Mouse (Mus musculus): ENCODE measurements at regions not wholly inside any gene's neighbourhood (a gene's known extent, or its start where the extent isn't known, plus 50 kb on each side); places are given as distances from the start of the nearest gene placed in this dataset.
A peak's percentile ranks its signal among the peaks of the same experiment; 100 is the strongest.

DNA sequence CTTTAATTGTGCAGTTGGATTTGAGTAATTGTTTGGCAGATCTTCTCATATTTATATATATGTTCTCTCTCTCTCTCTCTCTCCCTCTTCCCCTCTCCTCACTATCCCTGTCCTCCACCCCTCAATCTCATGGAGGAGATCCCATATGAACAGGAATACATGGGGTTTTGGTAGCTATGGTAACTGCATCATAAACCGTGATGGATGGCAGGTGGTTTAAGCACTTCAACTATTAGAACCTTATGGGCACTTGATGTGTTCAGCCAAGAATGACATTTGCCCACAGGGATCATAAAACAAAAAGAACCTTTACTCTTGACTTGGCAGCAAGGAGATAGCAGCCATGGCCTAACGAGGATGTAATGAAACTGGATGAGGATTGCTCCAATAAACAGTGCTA lies 127.5 kb downstream of the Otol1 start:
- Histone ChIP-seq H3K27ac (no peak overlapping the region), H3K9ac (no peak overlapping the region), H3K36me3 (replicated peaks; ENCODE audit: control insufficient read depth, insufficient read depth) (no peaks in the 10 kb centered on the region), H3K27me3 (ENCODE audit: control insufficient read depth, insufficient read depth, low read length) (no peaks in the 10 kb centered on the region), H3K4me1 (replicated peaks; ENCODE audit: control insufficient read depth, insufficient read depth, low read length) (no peaks in the 10 kb centered on the region), H3K4me2 (replicated peaks) (no peak overlapping the region), H3K4me3 (replicated peaks; ENCODE audit: low read length) (no peak overlapping the region), H3K9me3 (ENCODE audit: control insufficient read depth, low read length) (no peaks in the 10 kb centered on the region)
- ATAC-seq (ENCODE audit: low FRiP score) (no peak), DNase-seq (ENCODE audit: low spot score) (no peak)
- WGBS = 47% methylated on average over 2 of the region's 2 CpGs

- no peaks in the 10 kb centered on the region for H3K4me1 ChIP-seq (replicated peaks; ENCODE audit: control insufficient read depth, insufficient read depth, low read length)
- no peak overlapping the region for H3K4me3 ChIP-seq (replicated peaks; ENCODE audit: low read length)
- DNase-seq (ENCODE audit: low spot score) (no peak), ATAC-seq (ENCODE audit: low FRiP score) (no peak)
- WGBS = 87% methylated on average over 2 of the region's 2 CpGs
- no peak overlapping the region for H3K27ac ChIP-seq
- H3K27me3 ChIP-seq (ENCODE audit: control insufficient read depth, insufficient read depth, low read length) = no peaks in the 10 kb centered on the region
- H3K9ac ChIP-seq = no peak overlapping the region
- no peaks in the 10 kb centered on the region for H3K9me3 ChIP-seq (ENCODE audit: control insufficient read depth, low read length)
- no peaks in the 10 kb centered on the region for H3K36me3 ChIP-seq (replicated peaks; ENCODE audit: control insufficient read depth, insufficient read depth)
- H3K4me2 ChIP-seq (replicated peaks) = no peak overlapping the region
Observed at GRCm38 (mm10) chr3:70138488-70138887, 131.1 kb downstream of the Otol1 start.

- ATAC-seq (ENCODE audit: low FRiP score) = no peak
- Histone ChIP-seq H3K9ac (no peak overlapping the region), H3K36me3 (replicated peaks; ENCODE audit: control insufficient read depth, insufficient read depth) (no peaks in the 10 kb centered on the region), H3K27ac (no peak overlapping the region), H3K27me3 (ENCODE audit: control insufficient read depth, insufficient read depth, low read length) (no peaks in the 10 kb centered on the region), H3K4me3 (replicated peaks; ENCODE audit: low read length) (no peak overlapping the region), H3K9me3 (ENCODE audit: control insufficient read depth, low read length) (no peaks in the 10 kb centered on the region), H3K4me2 (replicated peaks) (no peak overlapping the region), H3K4me1 (replicated peaks; ENCODE audit: control insufficient read depth, insufficient read depth, low read length) (no peaks in the 10 kb centered on the region)
- 82% methylated on average over 4 of the region's 4 CpGs for WGBS
- no peak for DNase-seq (ENCODE audit: low spot score)
Observed at GRCm38 (mm10) chr3:70138926-70139325, 131.5 kb downstream of the Otol1 start.

GRCm38 (mm10) chr3:70145728-70146127 lies 138.3 kb downstream of the Otol1 start:
- H3K27me3 ChIP-seq (ENCODE audit: control insufficient read depth, insufficient read depth, low read length) = no peaks in the 10 kb centered on the region
- H3K36me3 ChIP-seq (replicated peaks; ENCODE audit: control insufficient read depth, insufficient read depth) = no peaks in the 10 kb centered on the region
- DNase-seq (ENCODE audit: low spot score) (no peak), ATAC-seq (ENCODE audit: low FRiP score) (no peak)
- WGBS = 77% methylated on average over 1 of the region's 1 CpGs
- no peaks in the 10 kb centered on the region for H3K4me1 ChIP-seq (replicated peaks; ENCODE audit: control insufficient read depth, insufficient read depth, low read length)
- H3K9me3 ChIP-seq (ENCODE audit: control insufficient read depth, low read length) = no peaks in the 10 kb centered on the region
- H3K4me2 ChIP-seq (replicated peaks) = no peak overlapping the region
- no peak overlapping the region for H3K4me3 ChIP-seq (replicated peaks; ENCODE audit: low read length)
- no peak overlapping the region for H3K9ac ChIP-seq
- H3K27ac ChIP-seq = no peak overlapping the region

DNA sequence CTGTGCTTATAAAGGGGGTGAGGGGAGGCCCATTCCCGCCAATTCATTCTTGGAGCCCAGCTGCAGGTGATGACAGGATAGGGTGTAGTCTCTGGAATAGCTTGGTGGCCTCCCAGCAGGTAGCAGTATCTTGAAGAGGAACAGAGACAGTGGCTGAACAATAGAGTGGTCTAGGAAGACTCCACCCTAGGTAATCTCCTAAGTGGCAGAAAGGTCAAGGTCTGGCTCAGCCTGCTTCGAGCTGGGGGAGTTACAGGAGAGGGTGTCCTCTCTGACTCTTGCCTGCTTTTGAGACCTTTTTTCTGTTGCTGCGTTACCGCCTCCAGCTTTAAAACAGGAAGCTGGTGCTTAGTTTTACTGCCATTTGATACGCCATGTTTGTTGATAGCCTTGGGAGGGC lies 143.7 kb downstream of the Otol1 start:
- no peak overlapping the region for H3K4me3 ChIP-seq (replicated peaks; ENCODE audit: low read length)
- H3K36me3 ChIP-seq (replicated peaks; ENCODE audit: control insufficient read depth, insufficient read depth) = no peaks in the 10 kb centered on the region
- H3K4me2 ChIP-seq (replicated peaks) = no peak overlapping the region
- H3K27me3 ChIP-seq (ENCODE audit: control insufficient read depth, insufficient read depth, low read length) = no peaks in the 10 kb centered on the region
- H3K9me3 ChIP-seq (ENCODE audit: control insufficient read depth, low read length) = no peaks in the 10 kb centered on the region
- ATAC-seq (ENCODE audit: low FRiP score) (no peak), DNase-seq (ENCODE audit: low spot score) (no peak)
- 78% methylated on average over 5 of the region's 5 CpGs for WGBS
- H3K4me1 ChIP-seq (replicated peaks; ENCODE audit: control insufficient read depth, insufficient read depth, low read length) = no peaks in the 10 kb centered on the region
- H3K27ac ChIP-seq = no peak overlapping the region
- H3K9ac ChIP-seq = no peak overlapping the region

DNA sequence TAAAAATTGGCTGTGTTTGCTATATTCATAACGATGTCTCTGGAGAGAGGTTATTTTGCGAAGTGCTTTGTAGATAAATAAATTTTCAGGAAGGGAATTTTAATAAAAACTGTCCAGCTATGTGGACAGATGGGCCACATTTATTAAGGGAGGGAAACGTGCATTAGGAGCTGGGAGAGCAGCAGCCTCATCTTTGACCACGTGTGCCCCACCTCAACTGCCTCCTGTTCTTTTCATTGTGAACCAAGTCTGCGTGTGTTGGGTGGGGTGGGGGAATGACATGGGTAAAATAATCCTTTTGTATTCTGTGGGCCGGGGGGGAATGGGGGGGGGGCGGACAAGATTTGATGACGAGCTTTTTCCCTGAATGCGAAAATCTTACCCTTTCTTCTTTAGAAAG lies 152.6 kb downstream of the Otol1 start:
- ATAC-seq (ENCODE audit: low FRiP score) = no peak
- whole genome bisulfite sequencing = 50% methylated on average over 9 of the region's 9 CpGs

GRCm38 (mm10) chr3:70171667-70172066 lies 164.3 kb downstream of the Otol1 start:
- H3K4me3 ChIP-seq (replicated peaks; ENCODE audit: low read length) = no peak overlapping the region
- 64% methylated on average over 4 of the region's 4 CpGs for WGBS
- no peak for ATAC-seq (ENCODE audit: low FRiP score)

More for the DNA sequence above, 152.6 kb downstream of the Otol1 start:
- H3K9ac ChIP-seq = no peak overlapping the region
- H3K4me3 ChIP-seq (replicated peaks; ENCODE audit: low read length) = no peak overlapping the region
- no peak overlapping the region for H3K4me2 ChIP-seq (replicated peaks)
- no peaks in the 10 kb centered on the region for H3K27me3 ChIP-seq (ENCODE audit: control insufficient read depth, insufficient read depth, low read length)
- no peaks in the 10 kb centered on the region for H3K36me3 ChIP-seq (replicated peaks; ENCODE audit: control insufficient read depth, insufficient read depth)
- no peak for DNase-seq (ENCODE audit: low spot score)
- no peaks in the 10 kb centered on the region for H3K9me3 ChIP-seq (ENCODE audit: control insufficient read depth, low read length)
- H3K27ac ChIP-seq = no peak overlapping the region
- no peaks in the 10 kb centered on the region for H3K4me1 ChIP-seq (replicated peaks; ENCODE audit: control insufficient read depth, insufficient read depth, low read length)

GRCm38 (mm10) chr3:70176391-70176790 lies 169.0 kb downstream of the Otol1 start:
- Histone ChIP-seq H3K9me3 (ENCODE audit: control insufficient read depth, low read length) (no peaks in the 10 kb centered on the region), H3K27me3 (ENCODE audit: control insufficient read depth, insufficient read depth, low read length) (no peaks in the 10 kb centered on the region), H3K36me3 (replicated peaks; ENCODE audit: control insufficient read depth, insufficient read depth) (no peaks in the 10 kb centered on the region), H3K4me3 (replicated peaks; ENCODE audit: low read length) (no peak overlapping the region), H3K4me2 (replicated peaks) (no peak overlapping the region), H3K4me1 (replicated peaks; ENCODE audit: control insufficient read depth, insufficient read depth, low read length) (no peaks in the 10 kb centered on the region), H3K27ac (no peak overlapping the region), H3K9ac (no peak overlapping the region)
- DNase-seq (ENCODE audit: low spot score) (no peak), ATAC-seq (ENCODE audit: low FRiP score) (0 out of 2 replicates have a peak, but pooled peaks have one; percentile 53)
- WGBS = 89% methylated on average over 1 of the region's 1 CpGs

More at GRCm38 (mm10) chr3:70171667-70172066, 164.3 kb downstream of the Otol1 start:
- no peak overlapping the region for H3K9ac ChIP-seq
- H3K4me1 ChIP-seq (replicated peaks; ENCODE audit: control insufficient read depth, insufficient read depth, low read length) = no peaks in the 10 kb centered on the region
- H3K27me3 ChIP-seq (ENCODE audit: control insufficient read depth, insufficient read depth, low read length) = no peaks in the 10 kb centered on the region
- no peaks in the 10 kb centered on the region for H3K9me3 ChIP-seq (ENCODE audit: control insufficient read depth, low read length)
- no peak for DNase-seq (ENCODE audit: low spot score)
- no peak overlapping the region for H3K4me2 ChIP-seq (replicated peaks)
- no peak overlapping the region for H3K27ac ChIP-seq
- no peaks in the 10 kb centered on the region for H3K36me3 ChIP-seq (replicated peaks; ENCODE audit: control insufficient read depth, insufficient read depth)

DNA sequence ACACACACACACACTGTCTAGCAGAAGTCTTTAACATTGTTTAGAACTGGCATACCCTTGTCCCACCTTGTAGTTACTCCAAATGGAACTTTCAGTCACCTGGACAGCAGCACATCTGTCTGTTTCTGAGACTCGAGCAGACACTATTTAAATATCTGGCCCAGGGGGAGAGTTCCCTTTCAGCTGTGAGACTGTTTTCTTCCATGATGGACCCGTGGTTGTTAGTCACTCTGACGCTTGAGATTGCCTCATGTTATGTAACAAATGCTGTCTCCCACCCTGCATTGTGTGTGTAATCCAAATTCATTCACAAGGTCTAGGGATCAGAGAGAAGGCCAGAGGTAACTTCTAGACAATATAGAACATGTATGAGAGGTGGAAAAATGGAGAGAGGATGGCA lies 174.2 kb downstream of the Otol1 start:
- Histone ChIP-seq H3K4me2 (replicated peaks) (no peak overlapping the region), H3K9me3 (ENCODE audit: control insufficient read depth, low read length) (no peaks in the 10 kb centered on the region), H3K4me1 (replicated peaks; ENCODE audit: control insufficient read depth, insufficient read depth, low read length) (no peaks in the 10 kb centered on the region), H3K36me3 (replicated peaks; ENCODE audit: control insufficient read depth, insufficient read depth) (no peaks in the 10 kb centered on the region), H3K27ac (no peak overlapping the region), H3K27me3 (ENCODE audit: control insufficient read depth, insufficient read depth, low read length) (no peaks in the 10 kb centered on the region), H3K9ac (no peak overlapping the region), H3K4me3 (replicated peaks; ENCODE audit: low read length) (no peak overlapping the region)
- DNase-seq (ENCODE audit: low spot score) (no peak), ATAC-seq (ENCODE audit: low FRiP score) (no peak)
- WGBS = 58% methylated on average over 3 of the region's 3 CpGs

DNA sequence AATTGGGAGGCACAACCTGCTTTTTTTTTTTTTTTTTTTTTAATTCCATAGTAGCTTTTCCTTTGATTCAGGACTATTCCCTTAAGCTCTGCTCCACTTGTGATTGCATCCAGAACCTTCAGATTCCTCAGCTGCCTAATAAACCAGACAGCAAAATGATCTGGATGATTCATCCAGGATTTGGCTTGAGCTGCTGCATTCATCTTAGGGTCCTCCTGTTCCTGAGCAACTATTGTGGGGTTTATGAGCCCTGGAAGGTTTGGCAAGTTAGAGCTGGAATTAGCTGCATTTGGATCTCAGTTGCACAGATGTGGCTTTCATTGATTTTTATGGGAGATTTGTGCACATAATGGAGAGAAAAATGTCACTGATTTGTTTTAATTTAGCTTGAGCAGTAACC lies 183.3 kb downstream of the Otol1 start:
- ATAC-seq (ENCODE audit: low FRiP score) (no peak), DNase-seq (ENCODE audit: low spot score) (no peak)
- Histone ChIP-seq H3K4me3 (replicated peaks; ENCODE audit: low read length) (no peak overlapping the region), H3K36me3 (replicated peaks; ENCODE audit: control insufficient read depth, insufficient read depth) (no peaks in the 10 kb centered on the region), H3K27me3 (ENCODE audit: control insufficient read depth, insufficient read depth, low read length) (no peaks in the 10 kb centered on the region), H3K9ac (no peak overlapping the region), H3K4me1 (replicated peaks; ENCODE audit: control insufficient read depth, insufficient read depth, low read length) (no peaks in the 10 kb centered on the region), H3K4me2 (replicated peaks) (no peak overlapping the region), H3K9me3 (ENCODE audit: control insufficient read depth, low read length) (no peaks in the 10 kb centered on the region), H3K27ac (no peak overlapping the region)
